Mouse (Mus musculus) liver, embryonic 12.5 days (tissue): Measurements from ENCODE around the gene Nisch. TPM values are rescaled to one million over a fixed set of nuclear protein-coding genes. Genes with fewer than 3 reads are reported as not detected.

Source experiments
- ATAC-seq: fragments of 200-750 bp; cut with Nextera tagmentation; 2 replicates; pipeline ENCODE4 v1.8.0; 2017; ENCODE audit warnings: moderate number of reproducible peaks, mild to moderate bottlenecking, moderate library complexity
- H3K27ac ChIP-seq: fragments of 300-500 bp; sonication (generic); 2 replicates; pipeline ENCODE4 v1.5.1; 2016; ENCODE audit warnings: mild to moderate bottlenecking
- H3K27me3 ChIP-seq: fragments of 300-500 bp; sonication (generic); replicated peaks from 2 replicates; pipeline ENCODE4 v1.6.1; 2016; ENCODE audit warnings: mild to moderate bottlenecking, moderate library complexity
- H3K36me3 ChIP-seq: fragments of 300-500 bp; sonication (generic); 2 replicates; pipeline ENCODE4 v1.6.1; 2016; ENCODE audit warnings: mild to moderate bottlenecking, moderate library complexity
- H3K4me1 ChIP-seq: fragments of 300-500 bp; sonication (generic); 2 replicates; pipeline ENCODE4 v1.6.1; 2016
- H3K4me2 ChIP-seq: fragments of 300-500 bp; sonication (generic); 2 replicates; pipeline ENCODE4 v1.6.1; 2016; ENCODE audit warnings: mild to moderate bottlenecking, moderate library complexity
- H3K4me3 ChIP-seq: fragments of 300-500 bp; sonication (generic); 2 replicates; pipeline ENCODE4 v1.5.1; 2016; ENCODE audit warnings: mild to moderate bottlenecking, moderate library complexity
- H3K9ac ChIP-seq: fragments of 300-500 bp; sonication (generic); 2 replicates; pipeline ENCODE4 v1.6.1; 2016; ENCODE audit warnings: mild to moderate bottlenecking, moderate library complexity
- H3K9me3 ChIP-seq: fragments of 300-500 bp; sonication (generic); replicated peaks from 2 replicates; pipeline ENCODE4 v1.6.1; 2016; ENCODE audit warnings: mild to moderate bottlenecking, moderate library complexity
- WGBS: fragments of 180-500 bp; shearing (Covaris S2); methylation state at CpG from one replicate; pipeline ENCODE4 v1.1.7; 2016; ENCODE audit not compliant: insufficient replicate concordance; 5-methylcytosine and 5-hydroxymethylcytosine counted together
- polyA plus RNA-seq: library from polyadenylated mRNA; unstranded; fragments of >200 nt; fragmentation: Nextera tagmentation; extraction: Ambion mirVana; gene quantifications from 2 replicates; pipeline ENCODE4 v1.2.1, GENCODE M21; 2016

The Nisch gene
- polyA plus RNA-seq, 1 experiment from 2014 or later = 151 TPM

DNA sequence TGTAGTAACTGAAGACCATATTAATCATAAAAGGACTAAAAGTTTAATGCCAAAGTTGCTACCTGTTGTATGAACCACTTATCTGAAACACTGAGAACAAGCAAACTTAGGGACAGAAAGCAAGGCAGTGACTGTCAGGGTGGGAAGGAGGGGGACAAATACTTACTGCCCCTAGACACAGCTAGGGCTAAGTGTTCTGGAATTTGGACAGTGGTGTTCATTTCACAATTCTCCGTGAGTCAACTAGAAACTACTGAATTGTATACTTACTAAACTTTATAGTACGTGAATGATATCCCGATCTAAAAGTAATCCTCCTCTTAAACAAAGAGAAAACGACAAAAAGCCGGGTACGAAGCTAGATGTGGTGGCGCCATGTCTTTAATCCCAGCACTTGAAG lies 17.1 kb downstream of the Nisch start:
- Histone ChIP-seq H3K9ac (no peak overlapping the region), H3K4me2 (no peak overlapping the region), H3K36me3 (peaks cover 95% of the 10 kb centered on the region), H3K27ac (no peak overlapping the region), H3K4me3 (no peak overlapping the region), H3K27me3 (no peaks in the 10 kb centered on the region), H3K4me1 (peaks cover 46% of the 10 kb centered on the region), H3K9me3 (no peaks in the 10 kb centered on the region)
- 89% methylated on average over 7 of the region's 7 CpGs for WGBS
- ATAC-seq = no peak

DNA sequence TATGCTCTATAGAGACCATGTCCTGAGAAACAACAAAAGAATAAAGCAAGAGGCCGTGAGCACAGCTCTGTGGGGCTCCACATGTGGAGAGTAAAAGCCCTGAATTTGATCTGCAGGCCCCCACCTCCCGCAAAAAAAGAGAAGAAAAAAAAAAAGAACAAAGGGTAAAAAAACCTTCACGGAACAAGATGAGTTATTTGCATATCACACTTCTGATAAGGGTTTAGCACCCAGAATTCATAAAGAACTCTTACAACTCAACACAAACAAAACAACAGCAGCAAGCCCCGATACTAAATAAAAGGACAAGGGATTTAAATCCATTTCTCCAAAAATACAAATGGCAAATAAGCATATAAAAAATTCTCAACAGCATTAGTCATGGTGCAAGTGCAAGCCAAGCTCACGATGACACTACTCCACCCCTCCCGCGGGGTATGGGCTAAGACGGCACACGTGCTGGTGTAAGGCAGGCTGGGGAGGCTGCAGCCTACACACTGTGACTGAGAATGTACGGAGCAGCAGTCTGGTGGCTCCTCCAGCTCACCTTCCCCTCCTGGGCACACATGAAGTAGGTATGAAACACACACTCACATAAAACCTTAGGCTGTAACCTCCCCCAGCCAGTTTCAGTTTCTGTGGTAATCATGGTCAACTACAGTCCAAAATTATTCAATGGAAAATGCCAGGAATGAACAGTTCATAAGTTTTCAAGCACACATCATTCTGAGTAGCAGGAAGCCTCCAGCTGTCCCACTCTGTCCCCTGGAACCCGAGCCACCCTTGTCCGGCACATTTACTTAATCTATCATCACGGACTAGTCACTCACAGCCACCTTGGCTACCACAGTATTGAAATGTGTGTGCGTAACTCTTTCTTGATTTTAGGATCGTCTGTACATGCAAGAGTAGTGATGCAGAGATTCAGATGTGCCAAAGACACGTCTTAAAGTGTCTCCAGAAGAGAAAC lies 18.9 kb downstream of the Nisch start:
- H3K9ac ChIP-seq = 0 out of 2 replicates have a peak overlapping the region, but pooled peaks have one; percentile 11
- H3K4me1 ChIP-seq = peaks cover 38% of the 10 kb centered on the region
- H3K4me3 ChIP-seq = no peak overlapping the region
- 61% methylated on average over 16 of the region's 16 CpGs for WGBS
- peak overlapping the region; percentile 5; the same call in 1 of the 2 replicates for H3K4me2 ChIP-seq
- H3K27ac ChIP-seq = peak overlapping the region; percentile 51
- H3K36me3 ChIP-seq = peaks cover 95% of the 10 kb centered on the region
- ATAC-seq = no peak
- H3K27me3 ChIP-seq = no peaks in the 10 kb centered on the region
- H3K9me3 ChIP-seq = no peaks in the 10 kb centered on the region

GRCm38 (mm10) chr14:31195968-31196367 lies 20.8 kb downstream of the Nisch start:
- peaks cover 25% of the 10 kb centered on the region for H3K4me1 ChIP-seq
- no peak overlapping the region for H3K27ac ChIP-seq
- no peak overlapping the region for H3K4me3 ChIP-seq
- no peak overlapping the region for H3K9ac ChIP-seq
- H3K4me2 ChIP-seq = no peak overlapping the region
- ATAC-seq = no peak
- H3K36me3 ChIP-seq = peaks cover 95% of the 10 kb centered on the region
- H3K9me3 ChIP-seq = no peaks in the 10 kb centered on the region
- no peaks in the 10 kb centered on the region for H3K27me3 ChIP-seq

DNA sequence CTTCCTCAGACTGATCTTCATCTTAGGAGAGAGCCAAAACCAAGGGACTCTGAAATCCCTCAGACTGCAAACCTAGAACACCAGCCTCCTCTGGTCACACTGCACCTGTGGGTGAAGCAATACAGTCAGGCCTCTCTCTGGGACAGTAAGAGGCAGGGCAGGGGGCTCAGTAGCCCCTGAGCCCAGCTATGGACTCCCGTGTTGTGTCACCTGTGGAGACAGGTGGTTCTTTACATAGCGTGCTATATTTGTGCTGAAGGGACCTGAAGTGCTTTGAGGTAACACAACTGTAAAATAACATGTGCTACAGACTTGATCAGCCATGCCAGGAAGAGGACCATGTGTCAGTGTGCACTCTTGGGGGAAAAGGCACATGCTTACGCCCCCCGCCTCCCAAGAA lies 21.2 kb downstream of the Nisch start:
- Histone ChIP-seq H3K36me3 (peaks cover 95% of the 10 kb centered on the region), H3K27me3 (no peaks in the 10 kb centered on the region), H3K27ac (peak overlapping the region; percentile 26; the same call in 1 of the 2 replicates), H3K4me2 (no peak overlapping the region), H3K4me3 (no peak overlapping the region), H3K4me1 (peaks cover 24% of the 10 kb centered on the region), H3K9me3 (no peaks in the 10 kb centered on the region), H3K9ac (no peak overlapping the region)
- no peak for ATAC-seq
- WGBS = 82% methylated on average over 4 of the region's 4 CpGs

GRCm38 (mm10) chr14:31194891-31195513 lies 21.7 kb downstream of the Nisch start:
- ATAC-seq = no peak
- H3K27me3 ChIP-seq = no peaks in the 10 kb centered on the region
- WGBS = 72% methylated on average over 14 of the region's 14 CpGs
- H3K27ac ChIP-seq = peak overlapping the region; percentile 42; the same call in 1 of the 2 replicates
- no peak overlapping the region for H3K4me3 ChIP-seq
- H3K36me3 ChIP-seq = peaks cover 95% of the 10 kb centered on the region
- no peak overlapping the region for H3K4me2 ChIP-seq
- H3K9ac ChIP-seq = no peak overlapping the region
- H3K9me3 ChIP-seq = no peaks in the 10 kb centered on the region
- H3K4me1 ChIP-seq = peaks cover 22% of the 10 kb centered on the region

DNA sequence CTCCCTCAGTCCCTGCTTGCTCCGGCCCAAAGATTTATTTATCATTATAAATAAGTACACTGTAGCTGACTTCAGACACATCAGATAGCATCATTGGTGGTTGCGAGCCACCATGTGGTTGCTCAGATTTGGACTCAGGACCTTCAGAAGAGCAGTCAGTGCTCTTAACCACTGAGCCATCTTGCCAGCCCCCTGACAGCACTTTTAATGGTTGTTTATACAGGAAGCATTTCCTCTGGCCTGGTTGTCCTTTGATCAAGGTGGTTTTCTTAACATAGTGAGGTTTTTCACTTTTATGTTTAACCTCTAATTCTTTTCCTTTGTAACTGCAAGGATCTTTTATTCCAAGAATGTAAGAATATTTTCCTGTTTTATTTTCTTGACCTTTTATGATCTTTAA lies 22.3 kb downstream of the Nisch start:
- no peak for ATAC-seq
- Histone ChIP-seq H3K27me3 (no peaks in the 10 kb centered on the region), H3K36me3 (peaks cover 95% of the 10 kb centered on the region), H3K9me3 (no peaks in the 10 kb centered on the region), H3K4me3 (no peak overlapping the region), H3K27ac (no peak overlapping the region), H3K4me1 (peaks cover 22% of the 10 kb centered on the region), H3K9ac (no peak overlapping the region), H3K4me2 (no peak overlapping the region)
- WGBS = 65% methylated on average over 2 of the region's 2 CpGs

- no peak overlapping the region for H3K9ac ChIP-seq
- no peaks in the 10 kb centered on the region for H3K9me3 ChIP-seq
- H3K4me3 ChIP-seq = no peak overlapping the region
- H3K36me3 ChIP-seq = peaks cover 95% of the 10 kb centered on the region
- no peak overlapping the region for H3K27ac ChIP-seq
- peaks cover 22% of the 10 kb centered on the region for H3K4me1 ChIP-seq
- ATAC-seq = no peak
- H3K27me3 ChIP-seq = no peaks in the 10 kb centered on the region
- H3K4me2 ChIP-seq = no peak overlapping the region
- WGBS = 80% methylated on average over 7 of the region's 7 CpGs
These were observed 23.0 kb downstream of the Nisch start for GRCm38 (mm10) chr14:31193791-31194190.

GRCm38 (mm10) chr14:31191936-31192335 lies 24.8 kb downstream of the Nisch start:
- Histone ChIP-seq H3K4me1 (peaks cover 15% of the 10 kb centered on the region), H3K36me3 (peaks cover 98% of the 10 kb centered on the region), H3K27me3 (no peaks in the 10 kb centered on the region), H3K9ac (no peak overlapping the region), H3K9me3 (no peaks in the 10 kb centered on the region), H3K4me3 (no peak overlapping the region), H3K27ac (no peak overlapping the region), H3K4me2 (no peak overlapping the region)
- ATAC-seq = no peak
- 65% methylated on average over 2 of the region's 2 CpGs for WGBS

DNA sequence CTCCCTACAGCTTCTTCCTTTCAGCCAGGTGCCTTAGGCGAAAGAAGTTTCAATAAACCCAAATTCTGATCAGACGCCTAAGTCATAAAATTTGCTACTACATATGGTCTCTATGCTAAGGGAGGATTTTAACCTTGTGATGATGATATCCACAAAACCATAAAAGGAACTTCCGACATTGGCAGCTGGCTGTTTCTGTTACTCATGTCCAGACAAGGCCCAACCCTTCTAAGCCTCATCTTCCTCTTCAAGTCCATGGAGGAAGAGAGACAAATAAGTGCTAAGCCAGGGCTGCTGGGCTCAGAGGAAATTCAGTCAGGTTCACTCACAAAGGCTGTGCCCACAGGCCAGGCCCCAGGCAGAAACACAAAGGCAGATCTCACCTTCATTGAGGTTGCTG lies 27.4 kb downstream of the Nisch start:
- H3K27ac ChIP-seq = no peak overlapping the region; the same call in 1 of the 2 replicates
- WGBS = 76% methylated on average over 3 of the region's 3 CpGs
- no peak for ATAC-seq

GRCm38 (mm10) chr14:31188771-31189181 lies 28.0 kb downstream of the Nisch start:
- H3K9me3 ChIP-seq = no peaks in the 10 kb centered on the region
- H3K36me3 ChIP-seq = peaks cover 100% of the 10 kb centered on the region
- H3K27me3 ChIP-seq = no peaks in the 10 kb centered on the region
- 0 out of 2 replicates have a peak, but pooled peaks cover 5% of the 10 kb centered on the region for H3K4me1 ChIP-seq
- no peak overlapping the region for H3K4me3 ChIP-seq
- H3K9ac ChIP-seq = no peak overlapping the region
- H3K4me2 ChIP-seq = no peak overlapping the region
- 73% methylated on average over 6 of the region's 6 CpGs for WGBS
- no peak for ATAC-seq
- no peak overlapping the region; the same call in 1 of the 2 replicates for H3K27ac ChIP-seq

More for the DNA sequence above, 27.4 kb downstream of the Nisch start:
- H3K36me3 ChIP-seq = peaks cover 100% of the 10 kb centered on the region
- H3K9ac ChIP-seq = no peak overlapping the region
- H3K4me3 ChIP-seq = no peak overlapping the region
- H3K27me3 ChIP-seq = no peaks in the 10 kb centered on the region
- no peaks in the 10 kb centered on the region for H3K9me3 ChIP-seq
- 0 out of 2 replicates have a peak, but pooled peaks cover 2% of the 10 kb centered on the region for H3K4me1 ChIP-seq
- no peak overlapping the region for H3K4me2 ChIP-seq

DNA sequence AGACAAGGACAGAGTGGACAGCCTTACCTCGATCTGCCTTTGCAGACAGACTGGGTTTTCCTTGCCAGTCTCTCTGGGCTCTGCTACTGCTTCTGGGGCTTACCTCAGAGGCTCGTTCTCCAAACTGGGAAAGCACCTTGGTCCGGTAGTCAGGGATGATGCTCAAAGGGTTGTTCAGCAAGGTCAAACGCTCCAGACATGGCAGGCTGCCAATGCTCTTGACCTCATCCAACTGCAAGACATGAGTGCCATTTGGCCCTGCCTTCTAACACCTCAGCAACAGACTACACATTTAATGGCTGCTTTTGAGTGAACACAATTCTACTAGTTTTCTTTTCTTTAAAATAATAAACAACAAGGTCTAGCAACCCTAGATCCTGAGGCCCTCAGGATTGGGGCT lies 30.1 kb downstream of the Nisch start:
- Histone ChIP-seq H3K4me1 (peaks cover 14% of the 10 kb centered on the region; the same call in 1 of the 2 replicates), H3K9ac (no peak overlapping the region), H3K36me3 (peaks cover 100% of the 10 kb centered on the region), H3K4me2 (no peak overlapping the region), H3K4me3 (no peak overlapping the region), H3K27me3 (no peaks in the 10 kb centered on the region), H3K9me3 (no peaks in the 10 kb centered on the region), H3K27ac (no peak overlapping the region)
- 82% methylated on average over 4 of the region's 4 CpGs for WGBS
- no peak for ATAC-seq

DNA sequence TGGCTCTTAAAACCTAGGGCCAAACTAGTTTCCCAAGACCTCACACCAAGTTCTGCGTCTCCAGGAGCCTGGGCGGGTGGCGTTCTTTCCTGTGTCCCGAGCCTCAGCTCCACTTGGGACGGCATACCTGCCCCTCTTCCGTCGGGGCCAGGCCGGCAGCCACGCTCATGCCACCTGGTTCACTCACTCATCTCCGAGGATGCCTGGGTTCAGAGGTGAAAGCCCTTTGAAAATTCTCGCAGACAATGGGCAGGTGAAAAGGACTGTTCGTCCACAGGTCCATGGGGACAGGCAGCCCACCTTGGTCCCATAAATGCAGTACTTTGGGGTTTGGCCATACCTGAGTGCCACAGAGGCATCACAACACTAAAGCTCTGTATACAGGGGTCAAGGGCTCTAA lies 32.6 kb downstream of the Nisch start:
- peaks cover 14% of the 10 kb centered on the region; the same call in 1 of the 2 replicates for H3K4me1 ChIP-seq
- peak overlapping the region; percentile 42; the same call in 1 of the 2 replicates for H3K27ac ChIP-seq
- ATAC-seq = no peak
- no peak overlapping the region for H3K9ac ChIP-seq
- H3K9me3 ChIP-seq = no peaks in the 10 kb centered on the region
- H3K27me3 ChIP-seq = no peaks in the 10 kb centered on the region
- no peak overlapping the region for H3K4me2 ChIP-seq
- H3K36me3 ChIP-seq = peaks cover 100% of the 10 kb centered on the region
- H3K4me3 ChIP-seq = no peak overlapping the region
- 89% methylated on average over 12 of the region's 12 CpGs for WGBS
